Mouse (Mus musculus) left cerebral cortex, adult 2 months (tissue): ENCODE data around the gene Tmem175. TPM values are rescaled to one million over a fixed set of nuclear protein-coding genes. Genes with fewer than 3 reads are reported as not detected.

Experiments
- DNase-seq, 2 experiments: peaks; one replicate each; pipeline ENCODE4 v3.0.0; 2021 to 2022; ENCODE audit warnings: low spot score in 2 of 2, mixed read lengths in 1 of 2; ENCODE audit errors: extremely low spot score in 1 of 2
- H3K27ac ChIP-seq: fragments of 200-600 bp; 2 replicates; pipeline ENCODE4 v1.8.1; 2022
- H3K4me3 ChIP-seq: fragments of 200-600 bp; 2 replicates; pipeline ENCODE4 v1.8.1; 2022
- CTCF ChIP-seq: fragments of 200-600 bp; IDR thresholded peaks from 2 replicates; pipeline ENCODE4 v1.8.1; 2022; ENCODE audit warnings: antibody characterized with exemption, mild to moderate bottlenecking, moderate library complexity
- intact Hi-C: fragments of 180-260 bp; cut with DNase I; formaldehyde crosslinking; loops from one replicate; pipeline ENCODE4 v1.15.1; 2025
- total RNA-seq, 2 experiments: library from RNA; stranded (reverse); gene quantifications; 2 replicates each; pipeline ENCODE4 v1.2.3; 2021

Tmem175 gene
- total RNA-seq, 2 experiments from 2014 or later, result 40.8 to 43.2 TPM

DNA sequence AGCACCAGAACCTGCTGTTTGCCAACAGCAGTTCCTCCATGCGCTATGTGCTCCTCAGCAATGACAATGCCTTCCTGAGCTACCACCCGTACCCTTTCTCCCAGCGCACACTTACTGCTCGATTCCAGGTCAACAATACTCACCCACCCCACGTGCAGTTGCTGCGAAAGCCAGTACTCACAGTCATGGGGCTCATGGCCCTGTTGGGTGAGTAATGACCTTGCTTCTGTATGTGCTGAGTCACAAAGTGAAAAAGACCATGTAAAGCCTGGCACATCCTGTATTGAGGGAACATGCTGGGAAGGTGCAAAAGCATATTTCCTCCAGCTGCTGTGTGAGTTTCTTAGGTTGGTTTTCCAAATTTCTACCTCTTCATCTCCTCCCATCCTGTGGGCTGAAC, 51.3 kb downstream of the Tmem175 start:
- Histone ChIP-seq H3K27ac (no peak overlapping the region), H3K4me3 (no peak overlapping the region)
- DNase-seq, result no peak
- intact Hi-C loops, result no loop called here
- TF ChIP-seq CTCF, result no peak

GRCm38 (mm10) chr5:108689091-108689490, 59.5 kb downstream of the Tmem175 start:
- TF ChIP-seq CTCF, result no peak
- Histone ChIP-seq H3K4me3 (no peak overlapping the region), H3K27ac (no peak overlapping the region)
- no peak for DNase-seq
- intact Hi-C loops, result no loop called here

- no peak overlapping the region for H3K27ac ChIP-seq
- no peak overlapping the region for H3K4me3 ChIP-seq
- DNase-seq, result no peak
- intact Hi-C loops, result no loop called here
- peak; percentile 33 for TF ChIP-seq CTCF
These were observed 61.6 kb downstream of the Tmem175 start for GRCm38 (mm10) chr5:108691152-108691551.

GRCm38 (mm10) chr5:108692271-108692670, 62.7 kb downstream of the Tmem175 start, which contains the start of gene Fgfrl1:
Gene Fgfrl1 (plus strand): TSS chr5:108692382.
- DNase-seq, result peak in 1 of 2 experiments; percentile 36
- H3K27ac ChIP-seq, result no peak within 1 kb of the TSS
- H3K4me3 ChIP-seq, result peak within 1 kb of the TSS; percentile 30
- intact Hi-C loops, result loop anchor here (2.0 kb wide), 1 partner anchor 35 kb away; no protein-coding TSS in a partner anchor
- TF ChIP-seq CTCF, result peak; percentile 50

DNA sequence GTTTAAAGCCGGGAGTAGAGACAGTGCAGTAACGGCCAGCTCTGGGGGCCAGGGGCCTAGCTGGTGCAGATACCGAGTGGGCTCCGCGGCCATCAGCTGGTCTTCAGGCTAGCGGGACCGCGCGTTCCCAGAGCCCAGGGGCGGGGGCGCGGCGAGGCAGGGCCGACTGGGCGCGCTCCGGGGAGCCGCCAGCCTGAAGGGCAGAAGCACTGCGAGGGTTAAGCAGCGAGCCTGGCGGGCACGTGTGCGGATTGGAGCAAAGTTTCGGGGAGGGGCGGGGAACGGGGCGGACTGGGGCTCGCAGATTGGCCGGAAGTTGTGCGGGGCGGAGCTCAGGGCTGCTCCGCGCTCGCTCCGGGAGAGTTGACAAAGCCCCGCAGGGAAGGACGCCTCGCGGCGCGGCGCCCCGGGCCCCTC, 64.3 kb downstream of the Tmem175 start:
- intact Hi-C loops, result loop anchor here (2.0 kb wide), 1 partner anchor 33 kb away; no protein-coding TSS in a partner anchor
- peak; percentile 57 to 79 for DNase-seq
- TF ChIP-seq CTCF, result no peak
- Histone ChIP-seq H3K4me3 (peak overlapping the region; percentile 47), H3K27ac (no peak overlapping the region)

GRCm38 (mm10) chr5:108694352-108695261, 65.0 kb downstream of the Tmem175 start:
- intact Hi-C loops, result no loop called here
- H3K27ac ChIP-seq, result no peak overlapping the region; the same call in 1 of the 2 replicates
- no peak for DNase-seq
- no peak for TF ChIP-seq CTCF
- H3K4me3 ChIP-seq, result peak overlapping the region; percentile 47

DNA sequence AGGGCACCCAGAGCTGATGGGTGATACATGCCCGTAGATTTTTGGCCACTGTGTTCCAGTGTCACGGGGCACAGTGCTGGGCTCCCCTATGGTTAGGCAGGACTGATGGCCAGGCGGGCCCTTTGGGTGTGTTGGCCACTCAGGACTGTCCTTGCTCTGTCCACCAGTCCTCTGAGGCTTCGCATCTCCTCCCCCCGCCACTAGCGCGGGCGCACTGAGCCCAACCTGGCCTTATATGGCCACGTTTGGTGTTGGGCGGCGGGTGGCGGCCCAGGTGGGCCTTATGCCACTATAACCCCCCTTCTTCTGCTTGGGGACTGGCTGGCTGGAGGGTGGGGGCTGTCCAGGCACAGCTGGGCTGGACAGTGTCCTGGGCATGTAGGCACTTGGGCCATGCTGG, 66.3 kb downstream of the Tmem175 start:
- no peak for TF ChIP-seq CTCF
- no peak overlapping the region for H3K27ac ChIP-seq
- DNase-seq, result no peak
- no peak overlapping the region for H3K4me3 ChIP-seq
- intact Hi-C loops, result loop anchor here (2.0 kb wide), 1 partner anchor 17 kb away; no protein-coding TSS in a partner anchor

- TF ChIP-seq CTCF, result no peak
- H3K27ac ChIP-seq, result no peak overlapping the region
- intact Hi-C loops, result loop anchor here (2.0 kb wide), 1 partner anchor 16 kb away; no protein-coding TSS in a partner anchor
These were observed 67.0 kb downstream of the Tmem175 start for GRCm38 (mm10) chr5:108696542-108696941.

DNA sequence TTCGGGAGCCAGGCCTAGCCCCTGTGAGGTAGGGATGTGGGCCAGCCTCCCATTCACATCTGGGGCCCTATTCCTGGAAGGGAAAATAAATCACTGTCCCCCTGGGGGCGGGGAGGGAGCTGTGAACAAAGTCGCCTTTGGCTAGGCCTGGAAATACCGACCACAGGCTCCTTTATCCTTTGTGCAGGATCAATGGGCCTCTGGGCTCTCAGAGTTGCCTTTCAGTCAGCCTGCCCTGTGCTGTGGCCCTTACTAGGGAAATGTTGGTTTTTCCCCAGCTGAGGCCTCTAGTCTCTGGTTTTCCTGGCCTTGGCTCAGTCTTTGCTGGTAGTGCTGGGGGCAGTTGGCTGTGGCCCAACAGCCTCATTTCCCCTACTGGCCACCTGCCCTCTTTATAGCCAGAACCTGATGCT, 67.8 kb downstream of the Tmem175 start:
- no peak overlapping the region for H3K4me3 ChIP-seq
- no peak for TF ChIP-seq CTCF
- peak overlapping the region; percentile 64; the same call in 1 of the 2 replicates for H3K27ac ChIP-seq
- peak in 1 of 2 experiments; percentile 64 for DNase-seq
- intact Hi-C loops, result loop anchor here (2.0 kb wide), 1 partner anchor 15 kb away; no protein-coding TSS in a partner anchor

More at GRCm38 (mm10) chr5:108696542-108696941, 67.0 kb downstream of the Tmem175 start:
- no peak for DNase-seq
- H3K4me3 ChIP-seq, result no peak overlapping the region

Other genes with a start within 250 kb of the Tmem175 start
- under 1 TPM; 0.28 to 0.48 TPM for gene Pde6b, start 241.4 kb upstream of the Tmem175 start, total RNA-seq
- gene Atp5k, start 195.3 kb upstream of the Tmem175 start, total RNA-seq, result 100 to 1,000 TPM; 222 to 225 TPM
- gene Mfsd7a, start 180.9 kb upstream of the Tmem175 start, total RNA-seq, result under 1 TPM; 0.75 TPM
- 10 to 100 TPM; 46.6 to 47.3 TPM for gene Pcgf3, start 168.5 kb upstream of the Tmem175 start, total RNA-seq
- 100 to 1,000 TPM; 713 to 727 TPM for gene Cplx1, start 79.7 kb upstream of the Tmem175 start, total RNA-seq
- gene Gak, start within 50 bp of the Tmem175 start, total RNA-seq, result 100 to 1,000 TPM in 1 of 2 experiments, 10 to 100 TPM in 1; 98.8 to 106 TPM
- gene Idua, start 30.6 kb downstream of the Tmem175 start, total RNA-seq, result 10 to 100 TPM; 14.9 to 20.8 TPM
- 10 to 100 TPM; 58.9 to 59.7 TPM for gene Dgkq, start 39.9 kb downstream of the Tmem175 start, total RNA-seq
- gene Slc26a1, start 45.8 kb downstream of the Tmem175 start, total RNA-seq, result 1 to 10 TPM in 1 of 2 experiments, under 1 TPM in 1; 0.89 to 1.4 TPM
- 10 to 100 TPM; 19.7 to 21.7 TPM for gene Fgfrl1, start 62.6 kb downstream of the Tmem175 start, total RNA-seq
- not detected for gene Rnf212, start 145.2 kb downstream of the Tmem175 start, total RNA-seq
- not detected for gene Tmed11, start 165.6 kb downstream of the Tmem175 start, total RNA-seq
- gene Vmn2r8, start 179.1 kb downstream of the Tmem175 start, total RNA-seq, result not detected
- gene Vmn2r9, start 222.8 kb downstream of the Tmem175 start, total RNA-seq, result not detected